Mouse (Mus musculus): ENCODE results near the gene Ap1b1.

The Ap1b1 gene

GRCm38 (mm10) chr11:5035421-5035820 is 48.8 kb downstream of the Ap1b1 start:
- DNase-seq (ENCODE audit: low read depth, low spot score): no peak

- no peak for DNase-seq (ENCODE audit: low read depth, low spot score)
Observed at GRCm38 (mm10) chr11:5037146-5037854, 50.7 kb downstream of the Ap1b1 start.

- DNase-seq (ENCODE audit: low read depth, low spot score): peak; percentile 60
Observed at GRCm38 (mm10) chr11:5040585-5040984, 54.0 kb downstream of the Ap1b1 start.

GRCm38 (mm10) chr11:5041144-5041780 is 54.6 kb downstream of the Ap1b1 start:
- no peak for DNase-seq (ENCODE audit: low read depth, low spot score)

- no peak for DNase-seq (ENCODE audit: low read depth, low spot score)
Observed at GRCm38 (mm10) chr11:5042645-5043381, 56.2 kb downstream of the Ap1b1 start.

- DNase-seq (ENCODE audit: low read depth, low spot score): peak; percentile 83
Observed at GRCm38 (mm10) chr11:5046321-5046926, 59.8 kb downstream of the Ap1b1 start.

GRCm38 (mm10) chr11:5051629-5052028 is 65.0 kb downstream of the Ap1b1 start:
- DNase-seq (ENCODE audit: low read depth, low spot score): no peak

- peak; percentile 68 for DNase-seq (ENCODE audit: low read depth, low spot score)
Observed at GRCm38 (mm10) chr11:5052200-5052854, 65.7 kb downstream of the Ap1b1 start.

- peak; percentile 62 for DNase-seq (ENCODE audit: low read depth, low spot score)
Observed at GRCm38 (mm10) chr11:5054151-5054550, 67.5 kb downstream of the Ap1b1 start.

- no peak for DNase-seq (ENCODE audit: low read depth, low spot score)
Observed at GRCm38 (mm10) chr11:5054874-5055273, 68.2 kb downstream of the Ap1b1 start.

GRCm38 (mm10) chr11:5055945-5056938 is 69.6 kb downstream of the Ap1b1 start:
- DNase-seq (ENCODE audit: low read depth, low spot score): no peak

- DNase-seq (ENCODE audit: low read depth, low spot score): no peak
Observed at GRCm38 (mm10) chr11:5057064-5057463, 70.4 kb downstream of the Ap1b1 start.

GRCm38 (mm10) chr11:5057541-5057855 is 70.9 kb downstream of the Ap1b1 start:
- DNase-seq (ENCODE audit: low read depth, low spot score): no peak

- no peak for DNase-seq (ENCODE audit: low read depth, low spot score)
Observed at GRCm38 (mm10) chr11:5057856-5058641, 71.4 kb downstream of the Ap1b1 start, which contains the start of gene Rasl10a. Gene Rasl10a (plus strand): TSS chr11:5058128.

GRCm38 (mm10) chr11:5058783-5059182 is 72.2 kb downstream of the Ap1b1 start:
- no peak for DNase-seq (ENCODE audit: low read depth, low spot score)

GRCm38 (mm10) chr11:5059230-5059629 is 72.6 kb downstream of the Ap1b1 start:
- DNase-seq (ENCODE audit: low read depth, low spot score): no peak

GRCm38 (mm10) chr11:5059704-5060156 is 73.1 kb downstream of the Ap1b1 start:
- peak; percentile 83 for DNase-seq (ENCODE audit: low read depth, low spot score)

GRCm38 (mm10) chr11:5060756-5061412 is 74.3 kb downstream of the Ap1b1 start:
- no peak for DNase-seq (ENCODE audit: low read depth, low spot score)

All from R1 (cell line).